Comparison of ENCODE assay signal across 1 mouse cellular context in the genomic region with DNA sequence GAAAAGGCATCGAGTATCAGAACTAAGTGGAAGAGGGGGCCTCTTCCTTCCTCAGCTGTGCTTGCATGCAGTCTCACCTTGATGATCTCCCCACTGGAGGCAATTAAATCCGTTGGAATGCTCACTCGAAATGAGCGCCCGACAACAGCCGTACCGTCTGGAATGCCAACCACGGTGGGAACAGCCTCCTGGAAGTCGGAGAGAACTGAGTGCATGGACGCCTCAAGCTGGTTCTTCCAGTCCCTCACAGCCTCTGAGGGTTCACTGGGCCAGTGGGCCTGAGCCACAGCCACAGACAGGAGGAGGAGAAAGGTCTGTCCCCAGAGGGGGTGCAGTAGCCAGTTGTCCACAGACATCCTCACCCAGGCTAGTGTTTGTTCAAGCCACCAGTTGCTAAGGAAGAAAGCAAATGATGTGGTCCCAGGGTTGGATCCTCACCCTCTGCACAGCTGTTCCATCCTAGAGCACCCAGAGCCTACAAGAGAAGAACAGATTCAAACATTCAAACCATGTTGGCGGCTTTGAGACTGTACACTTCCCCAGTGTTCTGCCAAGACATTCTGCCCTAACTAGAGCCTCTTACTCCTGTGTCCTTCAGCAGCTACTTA.
TF ChIP-seq lines count a peak whose summit lies in the region.

No protein-coding gene starts in this region.

TF ChIP-seq in CH12.LX, 34 proteins besides CTCF, POLR2A, EP300 and RAD21 (continued from another document):
- TF ChIP-seq PAX5 (IDR thresholded peaks at IDR 0.05; ENCODE audit: low read length) (no peak), ELF1 (IDR thresholded peaks at IDR 0.05; ENCODE audit: low read depth, low read length) (no peak)
TF ChIP-seq in CH12.LX: peak in this region for 1.
